Mouse (Mus musculus) forebrain, postnatal 0 days (tissue): Measurements from ENCODE around the gene Calr3. TPM values are rescaled to one million over a fixed set of nuclear protein-coding genes. Genes with fewer than 3 reads are reported as not detected.

ENCODE experiments used
- ATAC-seq: fragments of 200-750 bp; cut with Nextera tagmentation; 2 replicates; pipeline ENCODE4 v1.8.0; 2017; ENCODE audit warnings: mild to moderate bottlenecking, moderate library complexity
- DNase-seq: peaks from one replicate; pipeline ENCODE4 v3.0.0-alpha.2; 2015
- H3K27ac ChIP-seq: fragments of 300-500 bp; sonication (generic); 2 replicates; pipeline ENCODE4 v1.5.1; 2014; ENCODE audit warnings: low read depth, mild to moderate bottlenecking, antibody characterized with exemption, low read length, moderate library complexity, mixed read lengths
- H3K27me3 ChIP-seq: fragments of 300-500 bp; sonication (generic); 2 replicates; pipeline ENCODE4 v1.6.1; 2014; ENCODE audit warnings: mild to moderate bottlenecking, low read length, mixed read lengths; ENCODE audit not compliant: insufficient read depth
- H3K36me3 ChIP-seq: fragments of 300-500 bp; sonication (generic); 2 replicates; pipeline ENCODE4 v1.6.1; 2014; ENCODE audit warnings: mild to moderate bottlenecking, moderate library complexity; ENCODE audit not compliant: insufficient read depth
- H3K4me1 ChIP-seq: fragments of 300-500 bp; sonication (generic); 2 replicates; pipeline ENCODE4 v1.6.1; 2014; ENCODE audit warnings: antibody characterized with exemption; ENCODE audit not compliant: insufficient read depth
- H3K4me2 ChIP-seq: fragments of 300-500 bp; sonication (generic); 2 replicates; pipeline ENCODE4 v1.6.1; 2014; ENCODE audit warnings: low read depth, mild to moderate bottlenecking, moderate library complexity
- H3K4me3 ChIP-seq: fragments of 300-500 bp; sonication (generic); 2 replicates; pipeline ENCODE4 v1.5.1; 2014; ENCODE audit warnings: low read depth, low read length, mixed read lengths
- H3K9ac ChIP-seq: fragments of 300-500 bp; sonication (generic); 2 replicates; pipeline ENCODE4 v1.6.1; 2014; ENCODE audit warnings: mild to moderate bottlenecking
- H3K9me3 ChIP-seq: fragments of 300-500 bp; sonication (generic); 2 replicates; pipeline ENCODE4 v1.6.1; 2016; ENCODE audit warnings: low read length
- CTCF ChIP-seq: sonication (generic); IDR thresholded peaks from 2 replicates; pipeline ENCODE4 v1.5.1; 2016; ENCODE audit warnings: antibody characterized with exemption, control low read depth, low read depth
- WGBS: fragments of 180-500 bp; shearing (Covaris S2); extraction: QIAGEN DNeasy Blood & Tissue Kit; methylation state at CpG from one replicate; pipeline ENCODE4 v1.1.7; 2014; 5-methylcytosine and 5-hydroxymethylcytosine counted together
- polyA plus RNA-seq: library from polyadenylated mRNA; unstranded; fragments of >200 nt; fragmentation: Nextera tagmentation; extraction: Ambion mirVana; gene quantifications from 2 replicates; pipeline ENCODE4 v1.2.1, GENCODE M21; 2015
- total RNA-seq: library from RNA; depleted of rRNA; stranded (reverse); fragments of >200 nt; gene quantifications from 2 replicates; pipeline ENCODE4 v1.2.3, GENCODE M21; 2014

Calr3 gene
- total and polyA plus RNA-seq, 2 experiments from 2014 or later: 1.00 to 1.4 TPM

- Histone ChIP-seq H3K9me3 (no peaks in the 10 kb centered on the region), H3K27me3 (no peaks in the 10 kb centered on the region), H3K4me2 (peak overlapping the region; percentile 70), H3K9ac (peak overlapping the region; percentile 86), H3K4me1 (peaks cover 20% of the 10 kb centered on the region), H3K36me3 (no peaks in the 10 kb centered on the region), H3K4me3 (peak overlapping the region; percentile 87), H3K27ac (peak overlapping the region; percentile 87)
- ATAC-seq (peak; percentile 33), DNase-seq (peak; percentile 60)
- under 1% methylated on average over 73 of the region's 73 CpGs for WGBS
- peak; percentile 38 for TF ChIP-seq CTCF
Observed at GRCm38 (mm10) chr8:72420571-72421361, 22.9 kb downstream of the Calr3 start.

GRCm38 (mm10) chr8:72418073-72418472, 25.6 kb downstream of the Calr3 start:
- WGBS: 94% methylated on average over 4 of the region's 4 CpGs
- Histone ChIP-seq H3K36me3 (peaks cover 4% of the 10 kb centered on the region; the same call in 1 of the 2 replicates), H3K4me3 (no peak overlapping the region), H3K9ac (no peak overlapping the region), H3K27me3 (no peaks in the 10 kb centered on the region), H3K27ac (no peak overlapping the region), H3K9me3 (no peaks in the 10 kb centered on the region), H3K4me2 (no peak overlapping the region), H3K4me1 (peaks cover 20% of the 10 kb centered on the region)
- ATAC-seq: no peak
- no peak for DNase-seq
- no peak for TF ChIP-seq CTCF

DNA sequence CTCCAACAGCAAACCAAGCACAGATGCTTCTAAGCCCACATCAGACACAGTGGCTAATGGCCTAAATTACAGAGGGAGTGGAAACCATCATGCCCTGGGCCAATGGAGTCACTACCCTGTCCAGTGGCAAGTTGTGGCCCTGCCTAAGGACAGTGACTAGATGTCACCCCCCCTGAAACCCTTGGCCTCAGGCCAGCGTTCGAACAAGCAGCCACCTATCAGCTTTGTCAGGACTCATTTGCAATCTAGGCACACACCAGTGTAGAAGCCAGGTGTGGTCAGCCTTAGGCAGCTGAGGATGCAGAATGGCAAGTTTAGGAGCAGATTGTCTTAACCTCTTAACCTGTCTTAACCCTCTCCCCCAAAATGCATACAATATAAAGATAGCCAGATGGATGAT, 28.4 kb downstream of the Calr3 start:
- ATAC-seq: no peak
- no peak for DNase-seq
- H3K36me3 ChIP-seq: peaks cover 8% of the 10 kb centered on the region
- no peak overlapping the region for H3K27ac ChIP-seq
- peaks cover 16% of the 10 kb centered on the region for H3K4me1 ChIP-seq
- WGBS: 77% methylated on average over 2 of the region's 2 CpGs
- no peak overlapping the region for H3K9ac ChIP-seq
- no peak for TF ChIP-seq CTCF
- H3K4me3 ChIP-seq: no peak overlapping the region
- H3K4me2 ChIP-seq: no peak overlapping the region
- no peaks in the 10 kb centered on the region for H3K27me3 ChIP-seq
- H3K9me3 ChIP-seq: no peaks in the 10 kb centered on the region

- WGBS: 93% methylated on average over 7 of the region's 7 CpGs
- H3K9ac ChIP-seq: no peak overlapping the region
- no peak overlapping the region for H3K4me2 ChIP-seq
- H3K36me3 ChIP-seq: peaks cover 8% of the 10 kb centered on the region
- no peak overlapping the region for H3K4me3 ChIP-seq
- no peaks in the 10 kb centered on the region for H3K9me3 ChIP-seq
- TF ChIP-seq CTCF: no peak
- no peak for ATAC-seq
- no peak for DNase-seq
- H3K4me1 ChIP-seq: peaks cover 3% of the 10 kb centered on the region; the same call in 1 of the 2 replicates
- no peaks in the 10 kb centered on the region for H3K27me3 ChIP-seq
- no peak overlapping the region for H3K27ac ChIP-seq
Observed at GRCm38 (mm10) chr8:72413839-72414238, 29.8 kb downstream of the Calr3 start.

DNA sequence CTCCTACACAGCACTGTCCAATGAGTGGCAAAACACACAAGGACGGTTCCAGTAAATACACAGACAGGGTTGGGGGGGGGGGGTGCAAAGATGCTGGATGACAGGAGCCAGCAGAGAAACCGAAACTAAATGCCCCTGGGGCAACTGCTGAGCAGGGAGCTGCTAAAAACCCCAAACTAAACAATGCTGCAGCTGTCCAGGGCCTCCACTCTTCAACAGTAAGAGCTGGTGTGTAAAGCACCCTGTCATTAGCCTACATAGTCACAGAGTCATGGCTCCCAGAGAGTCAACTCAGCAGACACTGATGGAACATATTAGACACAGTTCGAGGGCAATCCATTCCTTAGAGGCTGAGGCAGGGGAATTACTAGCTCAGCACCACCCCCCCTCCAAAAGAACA, 34.2 kb downstream of the Calr3 start:
- Histone ChIP-seq H3K27me3 (no peaks in the 10 kb centered on the region), H3K4me1 (no peaks in the 10 kb centered on the region), H3K4me3 (no peak overlapping the region), H3K36me3 (peaks cover 4% of the 10 kb centered on the region), H3K4me2 (no peak overlapping the region), H3K9ac (no peak overlapping the region), H3K9me3 (no peaks in the 10 kb centered on the region), H3K27ac (no peak overlapping the region)
- ATAC-seq (0 out of 2 replicates have a peak, but pooled peaks have one; percentile 10), DNase-seq (no peak)
- no peak for TF ChIP-seq CTCF
- 60% methylated on average over 3 of the region's 3 CpGs for WGBS

DNA sequence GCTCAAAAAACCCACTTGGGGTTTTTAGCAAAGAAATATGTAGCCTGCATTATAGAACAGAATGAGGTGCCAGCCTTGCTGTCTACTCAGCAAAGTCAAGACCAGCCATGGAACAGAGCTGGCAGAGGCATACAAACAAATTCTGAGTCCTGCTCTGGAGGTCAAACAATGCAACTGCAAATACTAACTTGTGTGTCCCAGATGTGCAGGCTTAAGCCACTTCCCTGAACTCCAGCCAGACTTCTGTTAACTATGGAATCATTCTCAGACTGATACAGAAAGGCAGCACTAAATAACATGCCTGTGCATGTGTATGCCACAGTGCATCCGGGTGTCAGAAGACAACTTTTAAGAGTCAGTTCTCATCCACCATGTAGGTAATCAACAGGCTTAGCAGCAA, 35.8 kb downstream of the Calr3 start:
- Histone ChIP-seq H3K4me3 (no peak overlapping the region), H3K4me1 (no peaks in the 10 kb centered on the region), H3K9ac (no peak overlapping the region), H3K36me3 (peaks cover 4% of the 10 kb centered on the region; the same call in 1 of the 2 replicates), H3K4me2 (no peak overlapping the region), H3K27me3 (no peaks in the 10 kb centered on the region), H3K27ac (no peak overlapping the region), H3K9me3 (no peaks in the 10 kb centered on the region)
- DNase-seq (no peak), ATAC-seq (no peak)
- 85% methylated on average over 1 of the region's 1 CpGs for WGBS
- no peak for TF ChIP-seq CTCF

DNA sequence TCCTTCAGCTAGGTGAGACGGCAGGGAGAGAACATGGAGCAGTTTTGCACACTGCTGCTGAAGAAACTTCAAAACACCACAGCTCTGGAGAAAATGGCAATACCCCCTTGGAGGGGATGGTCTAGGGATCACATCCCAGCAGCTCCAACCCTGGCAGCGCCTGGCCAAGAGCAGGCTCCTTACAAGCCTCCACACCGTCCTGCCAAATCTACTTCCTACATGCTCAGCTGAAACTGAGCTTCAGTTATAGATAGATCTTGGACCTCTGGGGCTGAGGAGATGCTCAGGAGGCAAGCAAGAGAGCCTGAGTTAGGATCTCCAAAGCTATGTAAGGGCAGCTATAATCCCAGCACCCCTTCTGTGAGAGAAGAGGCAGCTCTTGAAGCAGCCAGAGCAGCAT, 40.7 kb downstream of the Calr3 start:
- DNase-seq: no peak
- WGBS: 95% methylated on average over 3 of the region's 3 CpGs
- H3K36me3 ChIP-seq: 0 out of 2 replicates have a peak, but pooled peaks cover 19% of the 10 kb centered on the region
- no peak overlapping the region for H3K4me2 ChIP-seq
- H3K9me3 ChIP-seq: no peaks in the 10 kb centered on the region
- H3K4me3 ChIP-seq: no peak overlapping the region
- H3K4me1 ChIP-seq: no peaks in the 10 kb centered on the region
- H3K27ac ChIP-seq: no peak overlapping the region
- TF ChIP-seq CTCF: no peak
- no peak overlapping the region for H3K9ac ChIP-seq
- ATAC-seq: no peak
- no peaks in the 10 kb centered on the region for H3K27me3 ChIP-seq
